Mouse (Mus musculus): ENCODE measurements around the gene Abhd8.
"Not testable (repeated sequence)": the region's sequence is repeated elsewhere in the genome, so short reads cannot be mapped to it uniquely, and the experiment has no call there.

The Abhd8 gene

GRCm38 (mm10) chr8:71462191-71462590, 1.3 kb downstream of the Abhd8 start:
- DNase-seq (ENCODE audit: inconsistent age in 2 of 2, low spot score in 1 of 2): no peak

GRCm38 (mm10) chr8:71461152-71461840, 2.2 kb downstream of the Abhd8 start:
- DNase-seq (ENCODE audit: inconsistent age in 2 of 2, low spot score in 1 of 2): peak; percentile 44 to 54

GRCm38 (mm10) chr8:71460716-71461115, 2.7 kb downstream of the Abhd8 start:
- DNase-seq (ENCODE audit: inconsistent age in 2 of 2, low spot score in 1 of 2): peak in 1 of 2 experiments; percentile 69

- DNase-seq (ENCODE audit: inconsistent age in 2 of 2, low spot score in 1 of 2): peak; percentile 10 to 29
Observed at GRCm38 (mm10) chr8:71457659-71458270, 5.7 kb downstream of the Abhd8 start.

GRCm38 (mm10) chr8:71456906-71457305, 6.5 kb downstream of the Abhd8 start:
- DNase-seq (ENCODE audit: inconsistent age in 2 of 2, low spot score in 1 of 2): peak; percentile 17 to 38

- peak in 1 of 2 experiments; percentile 19 for DNase-seq (ENCODE audit: inconsistent age in 2 of 2, low spot score in 1 of 2)
Observed at GRCm38 (mm10) chr8:71454668-71455067, 8.8 kb downstream of the Abhd8 start.

- DNase-seq (ENCODE audit: inconsistent age in 2 of 2, low spot score in 1 of 2): peak in 1 of 2 experiments; percentile 12
Observed at GRCm38 (mm10) chr8:71452669-71453068, 10.8 kb downstream of the Abhd8 start.

GRCm38 (mm10) chr8:71451777-71452176, 11.7 kb downstream of the Abhd8 start:
- DNase-seq (ENCODE audit: inconsistent age in 2 of 2, low spot score in 1 of 2): peak in 1 of 2 experiments; percentile 15

GRCm38 (mm10) chr8:71451337-71451736, 12.1 kb downstream of the Abhd8 start:
- no peak for DNase-seq (ENCODE audit: inconsistent age in 2 of 2, low spot score in 1 of 2)

- DNase-seq (ENCODE audit: inconsistent age in 2 of 2, low spot score in 1 of 2): no peak
Observed at GRCm38 (mm10) chr8:71445096-71445495, 18.4 kb downstream of the Abhd8 start.

GRCm38 (mm10) chr8:71441404-71441803, 22.1 kb downstream of the Abhd8 start:
- peak in 1 of 2 experiments; percentile 80 for DNase-seq (ENCODE audit: inconsistent age in 2 of 2, low spot score in 1 of 2)

GRCm38 (mm10) chr8:71437041-71437440, 26.4 kb downstream of the Abhd8 start:
- no peak for DNase-seq (ENCODE audit: inconsistent age in 2 of 2, low spot score in 1 of 2)

- DNase-seq (ENCODE audit: inconsistent age in 2 of 2, low spot score in 1 of 2): not testable (repeated sequence)
Observed at GRCm38 (mm10) chr8:71432935-71433334, 30.5 kb downstream of the Abhd8 start.

- no peak for DNase-seq (ENCODE audit: inconsistent age in 2 of 2, low spot score in 1 of 2)
Observed at GRCm38 (mm10) chr8:71422121-71422520, 41.3 kb downstream of the Abhd8 start.

GRCm38 (mm10) chr8:71411535-71412273, 51.8 kb downstream of the Abhd8 start:
- no peak for DNase-seq (ENCODE audit: inconsistent age in 2 of 2, low spot score in 1 of 2)

GRCm38 (mm10) chr8:71408231-71408630, 55.2 kb downstream of the Abhd8 start:
- no peak for DNase-seq (ENCODE audit: inconsistent age in 2 of 2, low spot score in 1 of 2)

- DNase-seq (ENCODE audit: inconsistent age in 2 of 2, low spot score in 1 of 2): no peak
Observed at GRCm38 (mm10) chr8:71407441-71407840, 56.0 kb downstream of the Abhd8 start.

Data from adrenal gland, adult (tissue).